Mouse (Mus musculus): Measurements from ENCODE around the gene Scfd2.

Gene Scfd2

DNA sequence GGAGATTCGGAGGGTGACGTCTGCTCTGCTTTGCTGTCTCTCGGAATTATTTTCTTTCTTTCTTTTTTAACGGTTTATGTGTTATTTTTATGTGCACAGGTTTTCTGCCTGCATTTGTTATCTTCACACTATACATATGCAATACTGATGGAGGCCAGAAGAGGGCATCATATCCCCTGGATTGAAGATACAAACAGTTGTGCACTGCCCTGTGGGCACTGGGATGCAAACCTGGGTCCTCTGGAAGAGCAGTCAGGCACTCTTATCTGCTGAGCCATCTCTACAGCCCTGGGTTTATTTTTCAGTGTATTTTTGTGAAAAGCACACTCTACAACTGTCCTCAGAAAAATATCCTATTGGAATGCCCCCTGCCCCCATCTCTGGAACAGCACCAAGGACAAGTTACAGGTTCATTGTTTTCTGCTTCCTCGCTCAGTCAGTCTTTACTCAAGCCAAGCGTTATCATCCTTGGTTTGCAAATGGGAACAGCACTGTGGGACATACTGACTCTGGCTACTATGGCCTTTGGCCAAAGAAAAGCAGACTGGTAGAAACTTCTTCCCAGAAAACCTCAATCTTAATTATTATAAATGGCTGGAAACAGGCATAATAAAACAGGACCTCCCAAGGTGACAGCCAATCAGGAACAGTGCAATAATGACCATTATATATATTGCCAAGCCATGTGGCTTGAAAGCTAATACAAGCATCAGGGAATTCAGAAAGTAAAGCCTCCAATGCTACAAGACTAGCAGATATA is 75.9 kb downstream of the Scfd2 start:
- DNase-seq (ENCODE audit: low spot score in 2 of 2) = no peak

DNA sequence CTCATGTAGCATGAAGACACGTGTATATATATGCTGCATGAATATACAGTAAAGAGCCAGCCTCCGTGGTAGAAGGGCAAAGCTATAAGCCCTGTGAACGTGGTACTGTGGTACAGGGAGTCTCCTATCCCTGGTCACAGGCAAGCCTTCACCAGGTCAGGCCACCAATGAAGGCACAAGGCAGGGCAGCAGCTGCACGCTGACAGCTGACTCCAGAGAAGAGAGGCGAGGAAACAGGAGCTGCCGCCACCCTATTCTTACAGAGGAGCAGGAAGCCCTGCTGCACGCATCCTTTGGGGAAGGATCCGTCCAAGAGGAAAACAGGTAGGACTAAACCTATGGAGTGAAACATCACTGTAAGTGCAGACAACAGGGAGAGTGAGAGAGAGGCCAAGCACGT is 76.5 kb downstream of the Scfd2 start:
- DNase-seq (ENCODE audit: low spot score in 2 of 2) = no peak

DNA sequence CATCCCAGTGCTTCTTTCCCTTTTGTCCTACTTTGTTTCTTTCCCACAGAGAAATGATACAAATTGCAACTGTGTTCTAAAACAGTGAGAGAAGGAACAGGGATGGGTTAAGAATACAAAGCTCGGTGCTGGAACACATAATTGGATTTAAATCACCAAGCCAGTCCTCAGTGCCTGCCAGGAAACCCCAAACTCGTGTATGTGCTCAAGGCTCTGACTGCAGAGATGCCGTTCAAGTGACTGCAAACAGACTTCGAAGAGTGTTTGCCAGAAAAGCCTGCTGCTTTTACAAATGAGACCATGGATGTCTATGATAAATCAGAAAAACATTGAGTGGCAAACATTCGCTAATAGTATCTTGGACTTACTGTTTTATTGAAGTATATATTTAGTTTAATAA is 80.6 kb downstream of the Scfd2 start:
- no peak for DNase-seq (ENCODE audit: low spot score in 2 of 2)

DNA sequence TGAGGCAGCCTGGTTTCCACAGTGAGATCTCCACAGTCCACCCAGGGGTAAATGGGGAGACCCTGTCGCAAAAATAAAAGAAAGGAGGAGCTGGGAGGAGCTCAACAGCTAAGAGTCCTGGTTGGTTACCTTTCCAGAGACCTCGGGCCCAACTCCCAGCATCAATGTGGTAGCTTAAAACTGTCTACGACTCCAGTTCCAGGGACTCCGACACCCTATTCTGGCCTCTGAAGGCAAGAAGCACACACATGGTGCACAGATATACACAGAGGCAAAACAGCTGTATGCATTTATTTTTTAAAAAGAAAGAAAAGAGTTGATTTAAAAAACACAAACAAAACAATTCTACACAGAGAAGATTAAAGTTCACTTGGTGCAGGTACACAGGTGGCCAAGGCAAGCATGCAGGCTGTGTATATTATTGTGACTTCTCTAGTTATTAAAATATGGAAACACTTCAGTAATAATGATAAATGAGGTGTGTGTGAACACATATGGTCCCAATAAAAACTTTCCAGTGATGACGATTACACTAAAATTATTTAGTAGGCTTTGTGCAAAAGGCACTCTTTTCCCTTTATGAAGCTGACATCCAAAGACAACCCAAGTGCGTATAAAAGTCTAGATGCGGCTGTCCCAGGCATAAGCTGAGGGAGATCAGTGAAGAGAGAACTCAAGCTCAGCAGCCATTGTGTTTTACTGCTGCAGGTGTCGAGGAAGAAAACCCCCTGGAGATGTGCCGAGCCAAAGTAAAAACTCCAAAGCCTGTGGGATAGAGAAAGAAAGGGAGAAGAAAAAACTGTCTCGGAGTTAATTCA is 83.8 kb downstream of the Scfd2 start:
- no peak for DNase-seq (ENCODE audit: low spot score in 2 of 2)

DNA sequence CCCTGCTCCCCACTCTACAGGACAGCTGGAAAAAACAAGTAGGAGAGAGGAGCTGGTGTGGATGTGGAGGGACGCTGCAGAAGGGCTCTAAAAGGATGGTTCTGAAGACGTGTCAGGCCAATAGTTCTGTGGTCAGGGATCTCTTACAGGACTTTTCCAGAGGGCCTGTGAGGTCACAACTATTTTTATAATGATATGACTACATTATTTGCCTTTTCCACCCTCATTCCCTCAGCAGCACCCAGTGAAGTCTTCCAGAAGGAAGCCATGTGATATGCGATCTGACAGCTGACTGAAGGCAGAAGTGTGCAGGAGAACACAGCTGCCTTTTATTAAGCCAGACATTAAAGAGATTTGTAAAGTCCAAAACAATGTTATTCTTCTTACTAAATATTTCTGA is 85.7 kb downstream of the Scfd2 start:
- no peak for DNase-seq (ENCODE audit: low spot score in 2 of 2)

DNA sequence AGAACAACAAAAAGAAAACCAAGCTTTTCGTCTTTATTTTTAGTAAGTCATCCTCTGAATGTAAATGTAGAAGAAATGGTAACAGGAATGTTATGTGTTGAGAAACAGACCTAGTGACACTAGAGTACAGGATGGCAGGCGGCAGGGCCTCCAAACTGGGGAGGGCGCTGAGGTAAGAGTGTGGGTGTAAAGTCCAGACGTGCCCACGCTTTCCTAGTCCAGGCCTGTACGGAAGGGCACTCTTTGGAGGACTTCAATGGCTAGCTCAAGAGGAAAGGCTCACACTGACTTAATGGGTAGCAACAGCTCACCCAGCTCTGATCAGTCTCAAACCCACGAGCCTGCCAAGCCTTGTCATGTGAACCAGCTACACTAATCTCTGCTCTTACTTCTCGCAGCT is 93.2 kb downstream of the Scfd2 start:
- no peak for DNase-seq (ENCODE audit: low spot score in 2 of 2)

DNA sequence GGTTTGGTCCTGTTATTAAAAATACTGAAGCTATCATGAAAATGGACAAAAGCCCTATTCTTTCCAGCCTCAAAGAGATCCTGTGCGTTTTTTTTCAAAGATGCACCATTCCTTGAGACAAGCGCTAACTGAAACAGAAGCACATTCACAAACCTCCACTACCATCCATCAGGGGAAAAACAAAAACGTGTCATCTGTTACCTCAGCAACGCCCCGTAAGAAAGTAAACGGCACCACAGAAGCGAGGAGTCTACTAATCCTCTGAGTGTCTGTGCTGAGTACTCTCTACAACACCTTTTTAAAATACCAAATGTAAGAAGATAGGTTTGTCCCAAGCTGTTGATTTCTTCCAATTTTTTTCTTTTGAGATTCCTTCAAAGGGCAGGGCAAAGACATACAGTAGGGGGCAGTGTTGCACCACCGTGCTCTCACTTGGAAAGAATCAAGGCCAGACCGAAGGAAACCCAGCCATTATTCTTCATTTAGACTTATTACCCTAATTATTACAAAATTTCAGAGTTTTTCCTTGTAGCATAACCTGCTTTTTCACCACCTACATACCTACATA is 97.9 kb downstream of the Scfd2 start:
- DNase-seq (ENCODE audit: low spot score in 2 of 2) = peak; percentile 81 to 84

DNA sequence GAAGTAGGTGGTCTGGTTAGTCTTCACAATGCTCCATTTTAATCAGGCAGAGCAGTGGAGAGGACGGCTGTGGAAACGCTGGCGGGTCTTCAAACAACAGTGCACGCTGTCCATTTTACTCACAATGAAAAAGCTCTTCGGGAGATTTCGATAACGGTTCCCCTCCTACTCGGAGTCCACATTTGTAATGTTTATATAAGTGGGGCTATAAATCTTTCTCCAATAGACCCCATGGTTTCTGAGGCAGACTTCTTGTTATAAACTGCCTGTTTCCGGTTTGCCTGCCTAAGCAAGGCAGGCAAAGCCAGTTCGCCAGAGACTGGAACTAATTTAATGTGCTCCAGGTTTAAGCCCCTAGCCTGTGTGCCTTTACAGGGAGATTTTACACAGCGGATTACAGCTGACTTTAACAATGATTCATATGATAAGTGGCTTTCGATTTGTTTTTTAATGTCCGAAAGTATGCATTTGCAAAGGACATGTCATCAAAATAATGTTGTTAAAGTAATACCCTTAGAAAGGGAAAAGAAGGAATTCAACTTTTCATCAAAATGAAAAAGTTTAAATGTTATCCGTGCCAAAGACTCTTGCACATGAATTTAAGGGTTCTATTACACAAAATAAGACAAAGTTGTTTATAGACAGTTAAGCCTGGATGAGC is 98.5 kb downstream of the Scfd2 start:
- no peak for DNase-seq (ENCODE audit: low spot score in 2 of 2)

DNA sequence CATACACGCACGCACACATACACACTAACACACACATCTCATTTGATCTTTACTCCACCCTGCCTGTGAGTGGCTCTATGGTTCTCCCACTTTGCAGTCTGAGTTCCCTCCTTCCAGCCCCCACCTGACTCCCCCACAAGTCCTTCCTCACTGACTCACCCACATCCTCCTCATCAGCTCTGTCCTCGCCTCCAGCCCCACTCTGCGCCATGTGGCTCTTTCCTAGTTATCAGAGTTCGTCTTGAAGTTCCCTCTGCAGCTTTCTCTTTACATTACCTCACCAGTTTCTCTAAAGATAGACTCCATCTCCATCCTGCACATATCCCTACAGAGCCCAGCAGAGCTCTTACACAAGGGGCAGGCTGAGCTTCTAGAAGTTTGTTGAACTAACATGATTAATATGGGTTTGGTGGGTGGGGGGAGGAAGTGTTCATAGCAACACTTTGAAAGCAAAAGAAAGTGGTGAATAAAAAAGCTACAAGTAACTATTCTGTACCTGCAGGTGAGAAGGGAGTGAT is 110.9 kb downstream of the Scfd2 start:
- peak; percentile 11 to 23 for DNase-seq (ENCODE audit: low spot score in 2 of 2)

DNA sequence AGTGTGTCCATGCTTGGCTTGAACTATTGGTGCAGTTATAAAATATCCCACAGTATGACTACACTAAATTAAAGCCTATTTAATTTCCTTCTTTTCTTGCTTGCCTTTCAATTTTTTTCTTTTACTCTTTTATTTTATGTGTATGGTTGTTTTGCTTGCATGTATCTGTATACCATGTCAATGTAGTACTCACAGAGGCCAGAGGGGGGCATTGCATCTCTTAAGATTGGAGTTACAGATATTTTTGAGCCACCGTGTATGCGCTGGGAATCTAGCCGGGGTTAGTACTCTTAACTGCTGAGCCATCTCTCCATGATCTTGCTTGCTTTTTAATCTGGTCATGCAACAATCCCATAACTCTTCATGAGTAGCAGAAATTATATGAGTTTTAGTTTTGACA is 119.0 kb downstream of the Scfd2 start:
- no peak for DNase-seq (ENCODE audit: low spot score in 2 of 2)

DNA sequence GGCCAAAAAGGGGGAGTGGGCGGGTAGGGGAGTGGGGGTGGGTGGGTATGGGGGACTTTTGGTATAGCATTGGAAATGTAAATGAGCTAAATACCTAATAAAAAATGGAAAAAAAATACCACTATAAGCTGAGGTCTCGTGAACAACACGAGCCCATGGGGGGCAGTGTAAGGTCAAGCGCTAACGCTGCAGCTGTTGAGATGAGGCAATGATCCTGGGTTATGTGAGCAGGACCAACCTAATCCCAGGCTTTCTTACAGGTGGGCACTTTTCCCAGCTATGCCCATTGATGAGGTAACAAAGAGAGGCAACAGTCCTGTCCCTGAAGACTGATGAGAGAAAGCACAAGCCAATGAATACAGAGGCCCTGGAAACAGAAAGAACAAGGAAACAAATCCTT is 126.7 kb downstream of the Scfd2 start:
- no peak for DNase-seq (ENCODE audit: low spot score in 2 of 2)

DNA sequence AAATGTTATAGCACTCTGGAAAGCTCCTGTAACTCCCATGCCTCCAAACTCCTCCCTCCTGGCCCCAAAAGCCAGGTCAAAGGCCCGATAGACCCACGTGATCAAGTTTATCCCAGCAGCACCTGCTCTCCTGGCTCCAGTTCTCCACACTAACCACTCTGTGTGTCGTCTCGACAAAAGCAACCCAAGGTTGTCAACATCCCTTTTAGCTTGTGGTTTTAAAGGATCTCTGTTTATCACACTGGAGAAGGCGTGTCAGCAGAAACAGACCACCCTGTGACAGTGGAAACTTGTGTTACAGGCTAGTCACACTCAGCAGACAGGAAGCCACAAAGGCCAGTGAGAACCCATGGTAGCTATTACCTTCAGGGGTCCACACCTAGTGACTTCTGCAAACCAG is 127.5 kb downstream of the Scfd2 start:
- DNase-seq (ENCODE audit: low spot score in 2 of 2) = no peak

DNA sequence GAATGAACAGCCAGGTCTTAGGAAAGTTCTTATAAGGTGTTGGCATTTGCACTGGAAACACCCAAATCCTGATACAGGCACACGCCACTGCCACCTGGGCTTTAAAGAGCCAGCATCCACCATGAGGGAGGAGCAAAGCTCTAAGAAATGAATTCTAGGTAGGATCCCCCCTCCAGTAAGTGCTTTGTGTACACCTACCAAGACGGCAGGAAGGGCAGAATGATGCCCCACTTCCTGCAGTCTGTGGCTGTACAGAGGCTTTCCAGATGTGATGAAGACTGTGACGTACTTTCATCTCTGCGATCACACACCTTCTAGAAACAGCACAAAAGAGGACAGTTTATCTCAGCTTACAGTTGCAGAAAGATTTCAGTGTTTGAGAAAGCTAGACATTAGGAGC is 128.9 kb downstream of the Scfd2 start:
- DNase-seq (ENCODE audit: low spot score in 2 of 2) = no peak

DNA sequence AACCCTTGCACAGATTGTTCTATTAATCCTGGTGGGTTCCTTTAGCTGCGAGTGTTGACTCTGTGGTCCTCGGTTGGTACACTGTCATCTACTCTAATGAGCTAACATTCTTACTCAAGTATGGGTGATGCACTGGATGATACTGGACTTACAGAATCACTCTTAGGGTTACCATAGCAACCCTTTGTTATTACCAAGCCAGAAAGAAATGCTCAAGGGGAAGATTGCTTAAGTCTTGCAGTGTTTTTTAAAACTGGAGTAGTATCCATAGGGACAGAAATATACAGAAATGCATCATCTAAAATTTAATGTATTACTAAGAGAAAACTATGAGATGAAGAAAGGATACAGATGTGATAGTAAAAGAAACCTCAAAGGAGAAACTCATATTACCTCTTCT is 139.8 kb downstream of the Scfd2 start:
- no peak for DNase-seq (ENCODE audit: low spot score in 2 of 2)

DNA sequence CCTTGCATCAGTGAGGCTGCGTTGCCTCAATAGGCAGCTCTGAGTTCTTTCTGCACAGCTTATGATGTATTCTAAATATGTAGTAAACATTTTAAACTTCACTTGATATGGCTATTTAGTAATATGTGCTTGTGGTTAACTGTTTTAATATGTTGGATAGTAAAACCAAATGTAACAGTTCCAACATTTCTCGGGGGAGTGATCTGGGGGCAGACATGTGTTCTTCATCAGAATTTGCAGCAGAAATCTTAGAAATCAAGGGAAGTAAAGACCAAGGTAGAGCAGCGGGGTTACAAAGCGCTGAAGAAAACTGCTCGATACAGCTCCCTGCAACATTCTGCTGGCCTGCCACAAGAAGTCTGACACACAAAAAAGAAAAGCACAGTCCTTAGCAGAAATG is 140.2 kb downstream of the Scfd2 start:
- no peak for DNase-seq (ENCODE audit: low spot score in 2 of 2)

DNA sequence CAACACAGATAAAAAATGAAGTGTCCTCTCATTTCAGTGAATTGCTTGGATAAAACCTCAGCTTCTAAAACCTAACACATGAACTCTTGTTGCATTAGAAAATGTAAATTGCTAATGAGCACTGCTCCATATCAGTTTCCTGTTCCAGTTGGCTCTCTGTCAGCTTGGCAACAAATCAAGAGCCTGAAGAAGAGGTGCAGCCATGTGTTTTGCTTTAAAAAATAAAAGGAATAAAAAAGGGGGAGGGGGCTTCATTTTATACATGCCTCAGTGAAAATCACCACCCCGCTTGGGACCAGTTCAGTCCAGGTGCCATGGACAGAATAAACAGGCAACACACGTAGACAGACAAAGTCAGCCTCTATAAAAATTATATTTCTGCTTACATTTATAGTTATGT is 142.7 kb downstream of the Scfd2 start:
- DNase-seq (ENCODE audit: low spot score in 2 of 2) = no peak

DNA sequence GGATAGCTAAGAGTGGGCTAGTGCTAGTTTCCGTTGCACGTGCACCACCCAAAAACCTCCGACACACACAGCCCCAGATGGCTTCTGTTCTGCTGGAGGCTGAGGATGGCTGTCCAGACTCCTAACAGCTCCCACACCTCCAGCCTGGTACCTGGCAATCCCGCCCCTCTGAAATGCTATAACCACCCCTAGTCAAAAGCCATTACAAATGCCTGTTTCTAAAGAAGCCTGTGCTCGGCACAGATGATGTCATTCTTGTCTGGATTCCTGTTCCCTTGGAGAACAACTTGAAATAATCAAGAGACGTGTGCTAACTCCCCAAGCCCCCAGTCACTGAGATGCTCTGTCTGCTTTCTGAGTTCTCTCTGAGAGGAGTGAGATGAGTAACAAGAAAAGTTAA is 143.5 kb downstream of the Scfd2 start:
- DNase-seq (ENCODE audit: low spot score in 2 of 2) = no peak

DNA sequence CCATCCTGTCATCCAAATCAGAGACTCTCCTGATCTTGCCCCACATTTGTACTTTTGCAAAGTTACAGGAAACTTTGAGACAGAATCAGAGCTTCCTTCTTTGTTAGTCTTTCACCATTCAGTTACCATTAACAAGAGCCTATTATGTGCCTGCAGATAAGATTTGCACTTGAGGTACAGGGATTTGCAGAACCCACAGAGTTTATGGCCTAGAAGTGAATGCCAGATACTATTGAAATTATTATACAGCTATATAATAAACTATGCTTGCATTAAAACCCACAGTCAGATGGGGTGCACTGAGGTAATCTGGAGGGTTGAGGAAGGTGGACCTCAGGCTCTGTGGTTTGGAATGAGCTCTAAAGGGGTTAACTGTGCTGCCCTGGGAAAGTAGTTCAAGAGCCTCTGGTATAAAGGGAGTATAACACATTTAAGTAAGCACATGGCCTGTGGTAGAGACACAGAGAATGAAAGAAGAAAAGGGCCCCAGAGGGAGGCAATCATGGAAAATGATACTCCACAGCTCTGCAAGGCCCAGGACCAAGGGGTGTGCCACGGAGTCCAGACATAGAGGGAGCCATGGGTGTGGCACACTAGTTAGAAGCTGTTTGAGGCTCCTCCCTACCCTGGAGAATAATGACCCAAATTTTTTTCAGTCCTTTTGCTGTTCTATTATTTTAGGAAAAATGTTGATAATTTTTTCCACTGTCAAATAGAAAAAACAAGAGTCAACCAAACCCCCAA is 144.2 kb downstream of the Scfd2 start:
- DNase-seq (ENCODE audit: low spot score in 2 of 2) = no peak

DNA sequence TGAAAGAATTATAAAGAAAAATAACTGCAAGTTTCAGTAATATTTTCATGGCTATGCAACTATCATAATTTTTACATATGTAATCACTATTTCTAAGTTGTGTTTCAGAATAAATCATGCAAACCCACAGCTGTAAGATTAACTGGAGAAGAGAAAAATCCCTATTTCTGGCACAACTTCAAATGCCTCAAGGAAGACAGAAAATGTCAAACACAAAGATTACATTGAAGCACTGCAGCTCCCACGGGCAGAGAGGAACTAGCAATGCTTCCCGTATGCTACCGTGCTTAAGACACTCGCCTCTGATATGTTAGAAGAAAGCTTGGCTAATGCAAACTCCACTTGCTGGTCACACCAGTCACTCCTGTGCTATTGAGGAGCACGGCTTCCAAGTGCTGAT is 151.5 kb downstream of the Scfd2 start:
- no peak for DNase-seq (ENCODE audit: low spot score in 2 of 2)

DNA sequence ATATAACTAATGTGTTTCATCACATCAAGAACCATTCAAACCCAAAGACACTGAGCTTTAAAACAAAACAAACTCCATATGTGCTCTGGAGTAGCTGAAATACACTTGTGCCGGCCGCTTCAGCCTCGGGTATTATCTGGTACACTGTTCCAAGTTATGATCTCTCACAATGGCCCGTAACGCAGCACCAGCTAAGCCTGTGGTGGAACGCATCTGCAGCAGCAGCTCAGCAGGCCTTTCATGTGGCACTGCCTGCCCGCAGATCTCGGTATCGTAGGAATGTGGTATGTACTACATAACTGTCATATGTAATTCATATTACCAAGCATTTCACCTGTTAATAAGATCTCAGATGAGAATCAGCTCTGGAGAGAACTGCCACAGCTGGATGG is 164.9 kb downstream of the Scfd2 start:
- DNase-seq (ENCODE audit: low spot score in 2 of 2) = no peak

DNA sequence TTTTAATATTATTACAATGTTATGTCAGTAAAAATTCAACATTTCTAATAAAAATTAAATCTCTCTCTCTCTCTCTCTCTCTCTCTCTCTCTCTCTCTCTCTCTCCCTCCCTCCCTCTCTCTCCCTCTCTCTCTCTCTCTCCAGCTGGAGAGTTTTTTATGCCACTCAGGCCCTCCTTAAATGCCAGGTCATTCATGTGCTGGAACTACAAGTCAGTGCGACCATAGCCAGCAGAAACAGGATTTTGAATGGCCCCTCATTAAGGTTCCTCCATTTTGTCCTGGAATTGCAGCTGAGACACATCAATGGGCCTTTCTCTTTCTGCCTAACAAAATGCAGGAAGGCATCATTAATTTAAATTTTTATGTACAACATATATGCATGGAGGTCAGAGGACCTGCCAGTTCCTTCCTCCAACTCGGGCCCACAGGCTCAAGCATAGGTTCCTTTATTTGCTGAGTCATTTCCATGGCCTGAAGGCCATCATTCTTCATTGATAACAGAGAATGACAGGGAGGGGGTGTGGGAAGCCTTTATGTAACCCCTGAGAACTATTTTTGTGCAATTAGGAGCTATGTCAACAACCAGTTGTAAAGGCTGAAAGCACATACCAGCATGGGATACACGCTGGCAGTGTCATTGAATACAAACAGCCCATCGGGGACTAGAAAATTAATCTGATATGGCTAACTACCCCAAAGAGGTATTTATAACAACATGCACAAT is 165.4 kb downstream of the Scfd2 start:
- DNase-seq (ENCODE audit: low spot score in 2 of 2) = no peak
